Mouse (Mus musculus) gastrocnemius, postnatal 25 days (tissue): Measurements from ENCODE around the gene Elof1. TPM values are rescaled to one million over a fixed set of nuclear protein-coding genes. Genes with fewer than 3 reads are reported as not detected.
A peak's percentile ranks its signal among the peaks of the same experiment; 100 is the strongest.
"Not testable (repeated sequence)": the region's sequence is repeated elsewhere in the genome, so short reads cannot be mapped to it uniquely, and the experiment has no call there.

Experiments
- DNase-seq: peaks from one replicate; pipeline ENCODE4 v3.0.0; 2022
- microRNA-seq, 2 experiments: library from miRNA; unstranded; fragments of <30 nt; microRNA quantifications; one replicate each; pipeline ENCODE4 v1.2.0; 2021; ENCODE audit warnings: borderline replicate concordance in 2 of 2
- total RNA-seq, 2 experiments: library from RNA; stranded (reverse); gene quantifications; 1 replicate in 1 of 2; 2 replicates in 1 of 2; pipeline ENCODE4 v1.2.3; 2021

Gene Elof1
- total RNA-seq, 2 experiments from 2014 or later: 36.5 to 38.9 TPM

- DNase-seq: no peak
Measured at GRCm38 (mm10) chr9:22092746-22093145, 24.2 kb downstream of the Elof1 start.

- no peak for DNase-seq
Measured at GRCm38 (mm10) chr9:22089986-22090385, 27.0 kb downstream of the Elof1 start.

DNA sequence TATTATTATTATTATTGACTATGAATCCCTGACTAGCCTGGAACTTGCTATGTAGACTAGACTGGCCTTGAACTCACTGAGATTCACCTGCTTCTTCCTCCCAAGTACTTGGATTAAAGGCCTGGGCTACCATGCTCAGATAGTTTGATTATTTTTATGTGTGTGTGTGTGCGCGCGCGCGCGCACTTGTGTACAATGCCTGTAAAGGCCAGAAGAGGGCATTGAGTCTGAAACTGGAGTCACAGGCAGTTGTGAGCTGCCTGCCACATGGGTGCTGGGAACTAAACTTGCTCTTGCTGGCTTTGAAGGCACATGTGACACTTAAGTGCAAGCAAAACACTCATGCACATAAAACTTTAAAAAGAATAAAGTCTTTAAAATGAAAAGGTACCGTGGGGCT is 27.7 kb downstream of the Elof1 start:
- no peak for DNase-seq

- DNase-seq: no peak
Measured at GRCm38 (mm10) chr9:22087034-22087618, 29.8 kb downstream of the Elof1 start.

- no peak for DNase-seq
Measured at GRCm38 (mm10) chr9:22086012-22086411, 31.0 kb downstream of the Elof1 start.

- DNase-seq: peak; percentile 95
Measured at GRCm38 (mm10) chr9:22085022-22085834, 31.7 kb downstream of the Elof1 start, which contains the start of gene Ecsit. Gene Ecsit (minus strand): TSS chr9:22085438.

DNA sequence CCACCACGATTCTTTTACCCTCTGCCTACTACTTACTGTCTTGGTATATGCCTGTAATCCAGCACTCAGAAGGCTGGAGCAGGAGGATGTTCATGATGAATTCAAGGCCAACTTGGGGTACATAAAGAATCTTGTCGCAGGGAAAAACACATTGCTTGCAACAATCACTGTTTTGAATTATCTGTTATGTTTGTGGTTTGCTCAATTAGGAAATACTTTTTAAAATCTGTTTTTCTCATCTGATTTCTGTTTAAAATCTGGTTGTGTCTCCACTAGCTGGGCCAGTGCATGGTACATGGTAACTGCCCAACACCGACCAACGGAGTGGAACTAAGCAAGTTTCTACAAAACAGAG is 32.3 kb downstream of the Elof1 start:
- no peak for DNase-seq

- no peak for DNase-seq
Measured at GRCm38 (mm10) chr9:22076223-22076622, 40.7 kb downstream of the Elof1 start.

- not testable (repeated sequence) for DNase-seq
Measured at GRCm38 (mm10) chr9:22075778-22076177, 41.2 kb downstream of the Elof1 start.

GRCm38 (mm10) chr9:22072276-22072675 is 44.7 kb downstream of the Elof1 start:
- no peak for DNase-seq

- peak; percentile 96 for DNase-seq
Measured at GRCm38 (mm10) chr9:22070791-22071573, 46.0 kb downstream of the Elof1 start, which contains the start of the genes Gm49318 and Zfp653. Gene Gm49318 (minus strand): TSS chr9:22071259. Gene Zfp653 (minus strand): TSS chr9:22071376.

- DNase-seq: no peak
Measured at GRCm38 (mm10) chr9:22069881-22070553, 47.0 kb downstream of the Elof1 start.

DNA sequence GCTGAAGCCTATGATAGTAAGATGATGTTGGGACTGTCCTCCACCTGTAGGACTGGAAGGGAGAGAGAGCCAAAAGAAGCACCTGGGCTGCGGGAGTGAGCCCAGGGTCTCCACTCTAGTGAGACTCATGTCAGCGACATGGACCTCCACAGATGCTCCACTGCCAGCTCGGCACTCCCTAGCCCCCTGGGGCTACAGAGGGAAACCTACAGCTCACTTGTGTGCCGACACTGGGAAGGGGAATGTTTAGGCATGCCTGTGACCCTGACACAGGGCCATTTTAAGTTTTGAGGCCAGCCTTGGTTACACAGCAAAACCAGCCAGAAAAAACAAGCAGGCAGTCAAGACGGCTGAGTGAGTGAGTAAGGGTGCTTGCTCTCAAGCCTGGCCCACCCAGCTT is 49.8 kb downstream of the Elof1 start:
- no peak for DNase-seq

- no peak for DNase-seq
Measured at GRCm38 (mm10) chr9:22066433-22066832, 50.5 kb downstream of the Elof1 start.

DNA sequence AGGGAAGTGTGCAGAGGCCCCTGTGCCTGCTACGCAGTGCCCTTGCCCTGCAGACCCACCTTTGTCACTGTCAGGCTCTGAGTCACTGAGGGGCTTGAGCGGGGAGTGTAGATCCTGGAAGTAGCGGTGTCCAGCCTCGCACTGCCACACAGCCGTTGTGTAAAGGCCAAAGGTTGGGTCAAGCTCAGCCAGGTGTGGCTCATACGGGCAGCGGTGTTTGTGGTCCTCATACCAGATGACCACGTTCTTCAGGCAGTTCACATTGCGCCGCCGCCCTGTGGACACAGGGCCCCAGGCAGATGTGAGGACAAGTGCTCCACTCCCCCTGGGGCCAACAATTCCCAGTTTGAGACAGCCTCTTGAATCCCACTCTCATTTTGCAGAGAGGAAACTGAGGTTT is 51.3 kb downstream of the Elof1 start:
- no peak for DNase-seq

- DNase-seq: no peak
Measured at GRCm38 (mm10) chr9:22064341-22064740, 52.6 kb downstream of the Elof1 start.

Small RNA genes lying within 50 kb of the gene (microRNA-seq; reads per million reads assigned to microRNA genes)
- 0 to 0.26 reads per million in 2 experiments for gene Mir7084

Other genes starting within 250 kb of the Elof1 start
- 1 to 10 TPM; 3.4 to 6.0 TPM for gene Rab3d, start 199.0 kb downstream of the Elof1 start, total RNA-seq
- gene Ccdc159, start 189.7 kb downstream of the Elof1 start, total RNA-seq: under 1 TPM; 0.38 to 0.51 TPM
- 10 to 100 TPM in 1 of 2 experiments, 1 to 10 TPM in 1; 8.6 to 14.6 TPM for gene Tmem205, start 189.6 kb downstream of the Elof1 start, total RNA-seq
- under 1 TPM; 0.56 to 0.83 TPM for gene Plppr2, start 180.1 kb downstream of the Elof1 start, total RNA-seq
- gene Swsap1, start 161.4 kb downstream of the Elof1 start, total RNA-seq: 1 to 10 TPM; 1.6 to 2.7 TPM
- under 1 TPM; 0.20 to 0.59 TPM for gene Epor, start 153.7 kb downstream of the Elof1 start, total RNA-seq
- under 1 TPM; 0.33 to 0.83 TPM for gene Rgl3, start 127.7 kb downstream of the Elof1 start, total RNA-seq
- not detected for gene Ccdc151, start 114.5 kb downstream of the Elof1 start, total RNA-seq
- 10 to 100 TPM; 24.1 to 35.3 TPM for gene Prkcsh, start 114.4 kb downstream of the Elof1 start, total RNA-seq
- under 1 TPM in 1 of 2 experiments, not detected in 1; 0.11 TPM for gene Elavl3, start 65.1 kb downstream of the Elof1 start, total RNA-seq
- not detected for gene Gm49318, start 45.9 kb downstream of the Elof1 start, total RNA-seq
- 1 to 10 TPM; 2.5 to 2.6 TPM for gene Zfp653, start 45.8 kb downstream of the Elof1 start, total RNA-seq
- gene Ecsit, start 31.7 kb downstream of the Elof1 start, total RNA-seq: 10 to 100 TPM; 79.5 to 83.6 TPM
- gene Cnn1, start 18.0 kb downstream of the Elof1 start, total RNA-seq: 1 to 10 TPM; 4.2 to 8.1 TPM
- 1 to 10 TPM in 1 of 2 experiments, under 1 TPM in 1; 0.77 to 8.8 TPM for gene Acp5, start 18.5 kb upstream of the Elof1 start, total RNA-seq
- 10 to 100 TPM; 30.9 to 31.9 TPM for gene Pigyl, start 39.7 kb upstream of the Elof1 start, total RNA-seq
- gene Zfp872, start 70.9 kb upstream of the Elof1 start, total RNA-seq: under 1 TPM in 1 of 2 experiments, not detected in 1; 0.11 TPM
- gene Zfp809, start 108.5 kb upstream of the Elof1 start, total RNA-seq: 1 to 10 TPM; 6.6 to 7.9 TPM
- not detected for gene Zfp599, start 142.7 kb upstream of the Elof1 start, total RNA-seq
- gene Zfp810, start 190.5 kb upstream of the Elof1 start, total RNA-seq: under 1 TPM; 0.91 to 0.95 TPM